Mouse (Mus musculus): Measurements from ENCODE around the gene Poc1b. TPM values are rescaled to one million over a fixed set of nuclear protein-coding genes. Genes with fewer than 3 reads are reported as not detected.
"Not testable (repeated sequence)": the region's sequence is repeated elsewhere in the genome, so short reads cannot be mapped to it uniquely, and the experiment has no call there.

Poc1b gene
- polyA plus RNA-seq, 1 experiment from 2014 or later: 15.8 TPM

- H3K9me3 ChIP-seq (replicated peaks; ENCODE audit: low read length): no peaks in the 10 kb centered on the region
- WGBS: 50% methylated on average over 2 of the region's 2 CpGs
- H3K27me3 ChIP-seq (ENCODE audit: insufficient read depth, low read length): no peaks in the 10 kb centered on the region
- ATAC-seq (replicated peaks; ENCODE audit: low FRiP score, low read depth) (no peak), DNase-seq (ENCODE audit: low spot score) (no peak)
- peaks cover 6% of the 10 kb centered on the region for H3K4me1 ChIP-seq (replicated peaks; ENCODE audit: insufficient read depth, low read length)
- H3K4me2 ChIP-seq (ENCODE audit: low read length): no peak overlapping the region
- H3K36me3 ChIP-seq (ENCODE audit: insufficient read depth, low read length): no peaks in the 10 kb centered on the region
- H3K27ac ChIP-seq: no peak overlapping the region
- TF ChIP-seq CTCF (IDR thresholded peaks at IDR 0.05; ENCODE audit: low read depth): no peak
- no peak overlapping the region for H3K4me3 ChIP-seq (replicated peaks; ENCODE audit: low read depth, low read length)
- no peak overlapping the region for H3K9ac ChIP-seq (ENCODE audit: low read depth, low read length)
These were observed 100.3 kb downstream of the Poc1b start for GRCm38 (mm10) chr10:99207121-99207520.

GRCm38 (mm10) chr10:99209146-99209800, 102.4 kb downstream of the Poc1b start:
- TF ChIP-seq CTCF (IDR thresholded peaks at IDR 0.05; ENCODE audit: low read depth): no peak
- Histone ChIP-seq H3K4me3 (replicated peaks; ENCODE audit: low read depth, low read length) (no peak overlapping the region), H3K27ac (no peak overlapping the region), H3K4me2 (ENCODE audit: low read length) (no peak overlapping the region), H3K9me3 (replicated peaks; ENCODE audit: low read length) (no peaks in the 10 kb centered on the region), H3K36me3 (ENCODE audit: insufficient read depth, low read length) (no peaks in the 10 kb centered on the region), H3K27me3 (ENCODE audit: insufficient read depth, low read length) (no peaks in the 10 kb centered on the region), H3K9ac (ENCODE audit: low read depth, low read length) (no peak overlapping the region), H3K4me1 (replicated peaks; ENCODE audit: insufficient read depth, low read length) (0 out of 2 replicates have a peak, but pooled peaks cover 3% of the 10 kb centered on the region)
- no peak for DNase-seq (ENCODE audit: low spot score)
- 59% methylated on average over 13 of the region's 13 CpGs for WGBS
- ATAC-seq (replicated peaks; ENCODE audit: low FRiP score, low read depth): no peak

- ATAC-seq (replicated peaks; ENCODE audit: low FRiP score, low read depth) (no peak), DNase-seq (ENCODE audit: low spot score) (no peak)
- H3K4me3 ChIP-seq (replicated peaks; ENCODE audit: low read depth, low read length): no peak overlapping the region
- no peak for TF ChIP-seq CTCF (IDR thresholded peaks at IDR 0.05; ENCODE audit: low read depth)
- 94% methylated on average over 6 of the region's 6 CpGs for WGBS
- H3K4me1 ChIP-seq (replicated peaks; ENCODE audit: insufficient read depth, low read length): 0 out of 2 replicates have a peak, but pooled peaks cover 3% of the 10 kb centered on the region
- H3K4me2 ChIP-seq (ENCODE audit: low read length): no peak overlapping the region
- H3K36me3 ChIP-seq (ENCODE audit: insufficient read depth, low read length): no peaks in the 10 kb centered on the region
- H3K27me3 ChIP-seq (ENCODE audit: insufficient read depth, low read length): no peaks in the 10 kb centered on the region
- H3K9ac ChIP-seq (ENCODE audit: low read depth, low read length): no peak overlapping the region
- no peak overlapping the region for H3K27ac ChIP-seq
- no peaks in the 10 kb centered on the region for H3K9me3 ChIP-seq (replicated peaks; ENCODE audit: low read length)
These were observed 104.2 kb downstream of the Poc1b start for GRCm38 (mm10) chr10:99211021-99211420.

- no peak overlapping the region for H3K4me2 ChIP-seq (ENCODE audit: low read length)
- ATAC-seq (replicated peaks; ENCODE audit: low FRiP score, low read depth): no peak
- H3K36me3 ChIP-seq (ENCODE audit: insufficient read depth, low read length): no peaks in the 10 kb centered on the region
- H3K27me3 ChIP-seq (ENCODE audit: insufficient read depth, low read length): no peaks in the 10 kb centered on the region
- no peak overlapping the region for H3K27ac ChIP-seq
- no peak overlapping the region for H3K9ac ChIP-seq (ENCODE audit: low read depth, low read length)
- no peaks in the 10 kb centered on the region for H3K9me3 ChIP-seq (replicated peaks; ENCODE audit: low read length)
- 86% methylated on average over 9 of the region's 9 CpGs for WGBS
- 0 out of 2 replicates have a peak, but pooled peaks cover 3% of the 10 kb centered on the region for H3K4me1 ChIP-seq (replicated peaks; ENCODE audit: insufficient read depth, low read length)
- no peak for DNase-seq (ENCODE audit: low spot score)
- TF ChIP-seq CTCF (IDR thresholded peaks at IDR 0.05; ENCODE audit: low read depth): no peak
- no peak overlapping the region for H3K4me3 ChIP-seq (replicated peaks; ENCODE audit: low read depth, low read length)
These were observed 104.8 kb downstream of the Poc1b start for GRCm38 (mm10) chr10:99211503-99212265.

- TF ChIP-seq CTCF (IDR thresholded peaks at IDR 0.05; ENCODE audit: low read depth): no peak
- no peaks in the 10 kb centered on the region for H3K36me3 ChIP-seq (ENCODE audit: insufficient read depth, low read length)
- 63% methylated on average over 15 of the region's 15 CpGs for WGBS
- H3K27me3 ChIP-seq (ENCODE audit: insufficient read depth, low read length): no peaks in the 10 kb centered on the region
- H3K9me3 ChIP-seq (replicated peaks; ENCODE audit: low read length): no peaks in the 10 kb centered on the region
- no peak for ATAC-seq (replicated peaks; ENCODE audit: low FRiP score, low read depth)
- no peak overlapping the region for H3K27ac ChIP-seq
- H3K4me1 ChIP-seq (replicated peaks; ENCODE audit: insufficient read depth, low read length): no peaks in the 10 kb centered on the region
- DNase-seq (ENCODE audit: low spot score): no peak
- no peak overlapping the region for H3K9ac ChIP-seq (ENCODE audit: low read depth, low read length)
- no peak overlapping the region for H3K4me2 ChIP-seq (ENCODE audit: low read length)
- no peak overlapping the region for H3K4me3 ChIP-seq (replicated peaks; ENCODE audit: low read depth, low read length)
These were observed 107.8 kb downstream of the Poc1b start for GRCm38 (mm10) chr10:99214421-99215299.

- not testable (repeated sequence) for DNase-seq (ENCODE audit: low spot score); H3K9ac ChIP-seq (ENCODE audit: low read depth, low read length); H3K36me3 ChIP-seq (ENCODE audit: insufficient read depth, low read length); H3K4me1 ChIP-seq (replicated peaks; ENCODE audit: insufficient read depth, low read length); H3K4me2 ChIP-seq (ENCODE audit: low read length); H3K27ac ChIP-seq; ATAC-seq (replicated peaks; ENCODE audit: low FRiP score, low read depth); H3K27me3 ChIP-seq (ENCODE audit: insufficient read depth, low read length); H3K9me3 ChIP-seq (replicated peaks; ENCODE audit: low read length); H3K4me3 ChIP-seq (replicated peaks; ENCODE audit: low read depth, low read length)
- 91% methylated on average over 15 of the region's 15 CpGs for WGBS
These were observed 109.7 kb downstream of the Poc1b start for GRCm38 (mm10) chr10:99216570-99216969.
